ENCODE assay signal across 18 mouse cellular contexts in the genomic region with DNA sequence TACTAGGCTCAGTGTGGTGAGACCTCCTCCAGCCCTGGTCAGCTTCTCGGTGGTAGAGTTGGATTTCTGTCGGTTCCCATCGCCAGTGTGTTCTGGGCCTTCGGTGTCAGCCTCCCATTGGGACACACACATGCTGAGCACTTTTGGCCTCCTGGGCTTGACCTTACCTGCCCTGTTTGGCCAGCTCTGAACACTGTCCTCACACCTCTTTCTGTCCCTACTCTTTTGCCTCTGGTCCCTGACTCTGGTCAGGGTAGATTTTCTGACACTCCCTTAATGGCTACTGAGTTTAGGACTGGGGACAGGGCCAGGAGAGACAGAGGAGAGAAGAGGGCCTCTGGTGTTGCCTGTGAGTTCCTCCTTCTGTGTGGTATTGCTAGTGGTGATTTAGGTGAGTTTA.
"Had no signal": no experiment of that assay in that cellular context is flagged by ENCODE, and none has a peak within 500 bp of the region (broad histone marks: within the 10 kb centered on the region; RNA-seq: fewer than 3 reads in every experiment).

No protein-coding gene starts in this region.

- H3K27ac ChIP-seq: lung, embryonic 15.5 days; macrophage; midbrain, embryonic 13.5 days; midbrain, embryonic 15.5 days; neural tube, embryonic 12.5 days; stomach, embryonic 15.5 days; stomach, postnatal 0 days had no signal

- ATAC-seq: liver, postnatal 0 days; lung, postnatal 0 days; midbrain, embryonic 13.5 days; midbrain, embryonic 15.5 days had no signal

- H3K4me2 ChIP-seq: lung, embryonic 15.5 days; midbrain, embryonic 11.5 days; midbrain, embryonic 13.5 days; midbrain, embryonic 15.5 days; neural tube, embryonic 12.5 days; stomach, embryonic 15.5 days had no signal

- H3K4me3 ChIP-seq: lung, embryonic 15.5 days; megakaryocyte, embryonic 14.5 days; midbrain, embryonic 13.5 days; midbrain, embryonic 15.5 days; neural tube, embryonic 12.5 days; stomach, embryonic 15.5 days had no signal

- H3K36me3 ChIP-seq: lung, embryonic 15.5 days; midbrain, embryonic 13.5 days; midbrain, embryonic 15.5 days; neural tube, embryonic 12.5 days; stomach, embryonic 15.5 days had no signal

- H3K27me3 ChIP-seq: lung, embryonic 15.5 days; midbrain, embryonic 13.5 days; midbrain, embryonic 15.5 days; neural tube, embryonic 12.5 days; stomach, embryonic 15.5 days had no signal

- DNase-seq: liver, postnatal 0 days; lung, adult 2 months; lung, postnatal 14 days; lung, postnatal 36 days; right cerebral cortex, postnatal 14 days; spleen, adult 18-20 months; thymus, adult 2 months; thymus, postnatal 25 days had no signal

- H3K9ac ChIP-seq: liver, postnatal 0 days; lung, embryonic 15.5 days; midbrain, embryonic 13.5 days; midbrain, embryonic 15.5 days; neural tube, embryonic 12.5 days; stomach, embryonic 15.5 days had no signal

- H3K9me3 ChIP-seq: lung, embryonic 15.5 days; megakaryocyte, embryonic 14.5 days; midbrain, embryonic 13.5 days; midbrain, embryonic 15.5 days; neural tube, embryonic 12.5 days; stomach, embryonic 15.5 days had no signal
